Mouse (Mus musculus) retina, postnatal 1 day (tissue): ENCODE data around the gene Rabac1.

ENCODE experiments used
- DNase-seq: peaks from one replicate; pipeline ENCODE4 v3.0.0-alpha.2; 2012

Gene Rabac1

GRCm38 (mm10) chr7:24971972-24972893 is at the start of gene Rabac1:
Rabac1 (minus strand) TSS chr7:24972754.
- DNase-seq: peak; percentile 97

- no peak for DNase-seq
These were observed 39.0 kb upstream of the Rabac1 start for GRCm38 (mm10) chr7:25011592-25011991.

GRCm38 (mm10) chr7:25010090-25010913 is 37.7 kb upstream of the Rabac1 start:
- DNase-seq: peak; percentile 81

GRCm38 (mm10) chr7:25009099-25009700 is 36.6 kb upstream of the Rabac1 start:
- peak; percentile 56 for DNase-seq

- DNase-seq: peak; percentile 79
These were observed 36.1 kb upstream of the Rabac1 start for GRCm38 (mm10) chr7:25008635-25009034.

- DNase-seq: peak; percentile 79
These were observed 35.2 kb upstream of the Rabac1 start for GRCm38 (mm10) chr7:25007609-25008374.

GRCm38 (mm10) chr7:25006586-25007364 is 34.2 kb upstream of the Rabac1 start:
- no peak for DNase-seq

GRCm38 (mm10) chr7:25006171-25006570 is 33.6 kb upstream of the Rabac1 start:
- no peak for DNase-seq

GRCm38 (mm10) chr7:25005421-25006065 is 33.0 kb upstream of the Rabac1 start, which contains the start of gene Atp1a3:
Atp1a3 (minus strand) TSS chr7:25005958.
- DNase-seq: peak; percentile 87

- DNase-seq: no peak
These were observed 32.3 kb upstream of the Rabac1 start for GRCm38 (mm10) chr7:25004806-25005205.

GRCm38 (mm10) chr7:25003820-25004388 is 31.4 kb upstream of the Rabac1 start:
- no peak for DNase-seq

GRCm38 (mm10) chr7:25003291-25003690 is 30.7 kb upstream of the Rabac1 start:
- peak; percentile 81 for DNase-seq

GRCm38 (mm10) chr7:25000711-25001110 is 28.2 kb upstream of the Rabac1 start:
- DNase-seq: no peak

- no peak for DNase-seq
These were observed 27.7 kb upstream of the Rabac1 start for GRCm38 (mm10) chr7:25000211-25000610.

- DNase-seq: no peak
These were observed 20.5 kb upstream of the Rabac1 start for GRCm38 (mm10) chr7:24993081-24993480.

- no peak for DNase-seq
These were observed 17.9 kb upstream of the Rabac1 start for GRCm38 (mm10) chr7:24990478-24990877.

GRCm38 (mm10) chr7:24987941-24988340 is 15.4 kb upstream of the Rabac1 start:
- no peak for DNase-seq

GRCm38 (mm10) chr7:24985799-24986198 is 13.2 kb upstream of the Rabac1 start:
- no peak for DNase-seq

- no peak for DNase-seq
These were observed 11.8 kb upstream of the Rabac1 start for GRCm38 (mm10) chr7:24984307-24984706.

- DNase-seq: no peak
These were observed 10.8 kb upstream of the Rabac1 start for GRCm38 (mm10) chr7:24983396-24983795.

- DNase-seq: no peak
These were observed 7.9 kb upstream of the Rabac1 start for GRCm38 (mm10) chr7:24980439-24980838.
